Mouse (Mus musculus) liver, postnatal 0 days (tissue): ENCODE results near the gene Zfp827. TPM values are rescaled to one million over a fixed set of nuclear protein-coding genes. Genes with fewer than 3 reads are reported as not detected.
A peak's percentile ranks its signal among the peaks of the same experiment; 100 is the strongest.

Experiments used
- ATAC-seq: fragments of 200-750 bp; cut with Nextera tagmentation; 2 replicates; pipeline ENCODE4 v1.8.0; 2017; ENCODE audit warnings: mild to moderate bottlenecking, moderate library complexity
- DNase-seq: peaks from one replicate; pipeline ENCODE4 v3.0.0-alpha.2; 2016
- H3K27ac ChIP-seq: fragments of 300-500 bp; sonication (generic); 2 replicates; pipeline ENCODE4 v1.5.1; 2014; ENCODE audit warnings: antibody characterized with exemption, moderate library complexity, mild to moderate bottlenecking, low read depth
- H3K27me3 ChIP-seq: fragments of 300-500 bp; sonication (generic); 2 replicates; pipeline ENCODE4 v1.6.1; 2014; ENCODE audit warnings: low read length, control low read depth, mixed read lengths; ENCODE audit not compliant: insufficient read depth
- H3K36me3 ChIP-seq: fragments of 300-500 bp; sonication (generic); replicated peaks from 2 replicates; pipeline ENCODE4 v1.6.1; 2014; ENCODE audit warnings: mild to moderate bottlenecking, control low read depth, low read length, moderate library complexity, mixed read lengths; ENCODE audit not compliant: insufficient read depth
- H3K4me1 ChIP-seq: fragments of 300-500 bp; sonication (generic); 2 replicates; pipeline ENCODE4 v1.6.1; 2014; ENCODE audit warnings: antibody characterized with exemption, mild to moderate bottlenecking, control low read depth; ENCODE audit not compliant: insufficient read depth
- H3K4me2 ChIP-seq: fragments of 300-500 bp; sonication (generic); 2 replicates; pipeline ENCODE4 v1.6.1; 2014; ENCODE audit warnings: low read depth, mild to moderate bottlenecking, low read length, moderate library complexity, mixed read lengths
- H3K4me3 ChIP-seq: fragments of 300-500 bp; sonication (generic); 2 replicates; pipeline ENCODE4 v1.5.1; 2014; ENCODE audit warnings: low read depth, low read length
- H3K9ac ChIP-seq: fragments of 300-500 bp; sonication (generic); replicated peaks from 2 replicates; pipeline ENCODE4 v1.6.1; 2014; ENCODE audit warnings: mild to moderate bottlenecking, moderate library complexity
- H3K9me3 ChIP-seq: fragments of 300-500 bp; sonication (generic); 2 replicates; pipeline ENCODE4 v1.6.1; 2016; ENCODE audit warnings: mild to moderate bottlenecking, control low read depth, low read length, mixed read lengths
- CTCF ChIP-seq: sonication (generic); IDR thresholded peaks from 2 replicates; pipeline ENCODE4 v1.5.1; 2016; ENCODE audit warnings: antibody characterized with exemption, low read depth
- EP300 ChIP-seq: IDR thresholded peaks from 2 replicates; pipeline ENCODE4 v1.6.1; 2016; ENCODE audit warnings: antibody characterized with exemption, low read depth, mild to moderate bottlenecking
- WGBS: fragments of 180-500 bp; shearing (Covaris S2); extraction: QIAGEN DNeasy Blood & Tissue Kit; methylation state at CpG from one replicate; pipeline ENCODE4 v1.1.7; 2014; ENCODE audit not compliant: insufficient replicate concordance; 5-methylcytosine and 5-hydroxymethylcytosine counted together
- polyA plus RNA-seq: library from polyadenylated mRNA; unstranded; fragments of >200 nt; fragmentation: Nextera tagmentation; extraction: Ambion mirVana; gene quantifications from 2 replicates; pipeline ENCODE4 v1.2.1, GENCODE M21; 2015

Zfp827 gene
- polyA plus RNA-seq = 0.62 and 0.64 TPM in 2 replicates

DNA sequence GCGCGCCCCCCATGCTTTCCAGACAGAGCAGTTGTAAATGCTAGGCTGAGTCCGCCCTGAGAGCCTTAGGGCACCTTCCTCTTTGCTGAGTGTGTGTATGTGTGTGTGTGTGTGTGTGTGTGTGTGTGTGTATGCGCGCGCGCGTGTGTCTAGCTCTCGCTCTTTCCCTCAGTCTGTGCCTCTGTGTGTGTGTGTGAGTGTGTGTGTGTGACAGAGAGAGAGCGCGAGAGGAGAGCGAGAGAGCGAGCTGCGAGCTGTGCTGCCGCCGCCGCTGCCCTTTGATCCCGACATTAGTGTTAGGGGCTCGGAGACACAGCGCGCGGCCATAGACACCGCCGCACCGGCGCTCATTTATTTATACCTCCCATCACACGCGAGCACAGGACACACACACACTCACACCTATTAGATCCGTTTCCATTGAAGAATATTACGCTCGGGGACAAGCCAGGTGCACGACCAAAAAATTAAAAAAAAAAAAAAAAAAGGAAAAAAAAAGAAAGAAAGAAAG, at the start of gene Zfp827:
Zfp827 (plus strand) TSS at position 461 of the 511 bp plus-strand sequence.
- Histone ChIP-seq H3K9ac (peak within 1 kb of the TSS; percentile 89), H3K9me3 (no peaks in the 10 kb centered on the region), H3K4me3 (peak within 1 kb of the TSS; percentile 82), H3K27me3 (peaks cover 11% of the 10 kb centered on the region; the same call in 1 of the 2 replicates), H3K4me1 (0 out of 2 replicates have a peak, but pooled peaks cover 3% of the 10 kb centered on the region), H3K4me2 (peak within 1 kb of the TSS; percentile 92), H3K27ac (peak within 1 kb of the TSS; percentile 95), H3K36me3 (no peaks in the 10 kb centered on the region)
- under 1% methylated on average over 30 of the region's 32 CpGs for WGBS
- ATAC-seq (peak; percentile 74), DNase-seq (peak; percentile 80)
- TF ChIP-seq CTCF (no peak), EP300 (no peak)

DNA sequence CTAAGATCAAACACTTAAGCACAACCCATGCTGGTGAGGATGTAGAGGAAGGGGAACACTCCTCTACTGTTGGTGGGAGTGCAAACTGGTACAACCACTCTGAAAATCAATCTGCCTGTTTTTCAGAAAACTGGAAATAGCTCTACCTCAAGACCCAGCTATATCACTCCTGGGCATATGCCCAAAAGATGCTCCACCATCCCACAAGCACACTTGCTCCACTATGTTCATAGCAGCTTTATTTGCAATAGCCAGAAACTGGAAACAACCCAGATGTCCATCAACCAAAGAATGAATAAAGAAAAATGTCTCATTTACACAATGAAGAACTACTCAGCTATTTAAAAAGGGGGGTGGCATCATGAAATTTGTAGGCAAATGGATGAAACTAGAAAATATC, 23.9 kb upstream of the Zfp827 start:
- Histone ChIP-seq H3K9me3 (no peaks in the 10 kb centered on the region), H3K27me3 (no peaks in the 10 kb centered on the region), H3K4me1 (no peaks in the 10 kb centered on the region), H3K27ac (no peak overlapping the region), H3K36me3 (no peaks in the 10 kb centered on the region), H3K9ac (no peak overlapping the region), H3K4me3 (no peak overlapping the region), H3K4me2 (no peak overlapping the region)
- no peak for ATAC-seq
- TF ChIP-seq EP300 (no peak), CTCF (no peak)
- no peak for DNase-seq

DNA sequence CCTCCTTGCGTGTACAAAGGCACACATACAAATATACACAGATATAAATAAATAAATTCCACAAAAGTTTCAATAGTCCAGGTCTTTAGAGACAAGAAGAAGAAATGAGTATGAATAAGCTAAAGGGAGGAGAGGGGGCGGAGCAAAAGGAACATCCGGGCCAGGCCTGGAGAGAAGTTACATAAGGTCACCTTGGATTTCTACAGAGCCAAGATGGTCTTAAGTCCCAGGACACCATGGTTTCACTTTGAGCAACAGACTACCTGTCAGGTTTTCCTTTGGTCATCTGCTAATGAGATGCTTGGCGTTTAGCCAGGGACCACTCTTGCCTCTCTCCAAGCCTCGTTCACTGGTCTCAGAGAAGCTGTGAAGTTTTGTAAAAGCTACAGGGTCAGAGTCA, 13.2 kb upstream of the Zfp827 start:
- Histone ChIP-seq H3K36me3 (no peaks in the 10 kb centered on the region), H3K27ac (no peak overlapping the region), H3K9me3 (no peaks in the 10 kb centered on the region), H3K9ac (no peak overlapping the region), H3K4me2 (no peak overlapping the region), H3K27me3 (no peaks in the 10 kb centered on the region), H3K4me3 (no peak overlapping the region), H3K4me1 (no peaks in the 10 kb centered on the region)
- no peak for TF ChIP-seq EP300
- TF ChIP-seq CTCF = no peak
- 82% methylated on average over 5 of the region's 5 CpGs for WGBS
- ATAC-seq (no peak), DNase-seq (no peak)

DNA sequence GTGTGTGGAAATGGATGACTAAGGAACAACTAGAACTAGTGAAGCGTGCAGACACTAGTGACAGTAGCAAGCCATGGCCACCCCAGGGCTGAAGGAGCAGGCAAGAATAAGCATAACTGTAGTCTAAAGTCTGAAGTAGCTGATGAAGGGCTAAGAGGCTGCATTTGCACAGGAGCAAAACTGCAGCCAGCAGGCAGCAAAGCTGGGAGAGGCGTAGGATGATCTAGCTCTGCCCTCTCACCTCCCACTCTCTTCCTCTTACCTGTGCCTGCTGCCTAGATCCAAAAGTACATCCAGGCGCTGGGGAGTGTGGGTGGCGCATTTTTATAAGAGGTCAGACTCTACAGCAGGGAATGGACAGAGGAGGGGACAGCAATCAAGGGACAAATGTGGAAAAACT, 12.2 kb upstream of the Zfp827 start:
- DNase-seq (no peak), ATAC-seq (no peak)
- 76% methylated on average over 4 of the region's 4 CpGs for WGBS

DNA sequence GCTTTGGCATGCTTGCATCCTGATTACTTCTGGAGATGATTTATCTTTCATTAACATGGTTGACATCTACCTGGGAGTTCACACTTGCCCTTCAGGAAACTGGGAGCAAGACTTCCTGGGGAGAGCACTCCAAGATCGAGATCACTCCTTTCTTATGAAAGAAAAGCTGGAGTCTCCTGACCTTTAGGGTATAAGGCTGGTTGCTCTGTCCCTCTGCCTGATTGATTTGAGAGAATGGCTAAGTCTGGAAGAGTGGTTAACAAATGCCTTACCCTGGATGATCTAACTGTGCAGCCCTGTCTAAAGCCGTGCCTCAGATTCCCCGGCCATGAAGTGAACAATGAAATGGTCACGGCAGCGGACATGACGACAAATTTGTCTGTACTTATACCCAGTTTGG, 11.7 kb upstream of the Zfp827 start:
- 59% methylated on average over 6 of the region's 6 CpGs for WGBS
- Histone ChIP-seq H3K36me3 (no peaks in the 10 kb centered on the region), H3K27ac (no peak overlapping the region), H3K4me3 (no peak overlapping the region), H3K9me3 (no peaks in the 10 kb centered on the region), H3K9ac (no peak overlapping the region), H3K4me2 (no peak overlapping the region), H3K27me3 (no peaks in the 10 kb centered on the region), H3K4me1 (no peaks in the 10 kb centered on the region)
- no peak for ATAC-seq
- no peak for DNase-seq
- no peak for TF ChIP-seq CTCF
- no peak for TF ChIP-seq EP300

More for the DNA sequence above, 12.2 kb upstream of the Zfp827 start:
- Histone ChIP-seq H3K36me3 (no peaks in the 10 kb centered on the region), H3K9ac (no peak overlapping the region), H3K9me3 (no peaks in the 10 kb centered on the region), H3K4me3 (no peak overlapping the region), H3K27ac (no peak overlapping the region), H3K4me1 (no peaks in the 10 kb centered on the region), H3K4me2 (no peak overlapping the region), H3K27me3 (no peaks in the 10 kb centered on the region)
- no peak for TF ChIP-seq CTCF
- no peak for TF ChIP-seq EP300

DNA sequence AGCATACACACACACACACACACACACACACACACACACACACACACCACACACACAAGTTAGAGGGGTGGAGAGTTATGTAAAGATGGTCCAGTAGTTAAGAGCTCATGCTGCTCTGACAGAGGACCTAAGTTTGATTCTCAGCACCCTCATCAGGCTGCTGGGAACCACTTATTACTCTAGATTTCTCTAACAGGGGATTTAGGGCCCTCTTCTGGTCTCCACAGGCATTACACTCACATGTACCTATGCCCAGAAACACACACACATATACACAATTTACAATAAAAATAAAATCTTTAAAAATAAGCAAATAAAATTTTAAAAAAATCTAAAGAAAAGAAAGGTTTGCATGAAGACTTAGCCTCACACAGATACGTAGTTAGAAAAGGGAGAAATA, 4.3 kb upstream of the Zfp827 start:
- ATAC-seq (no peak), DNase-seq (no peak)
- no peaks in the 10 kb centered on the region for H3K9me3 ChIP-seq
- H3K27me3 ChIP-seq = peaks cover 2% of the 10 kb centered on the region; the same call in 1 of the 2 replicates
- H3K4me1 ChIP-seq = no peaks in the 10 kb centered on the region
- no peak overlapping the region for H3K9ac ChIP-seq
- H3K4me2 ChIP-seq = no peak overlapping the region
- no peak overlapping the region for H3K27ac ChIP-seq
- 87% methylated on average over 1 of the region's 1 CpGs for WGBS
- TF ChIP-seq CTCF = no peak
- TF ChIP-seq EP300 = no peak
- H3K4me3 ChIP-seq = no peak overlapping the region
- H3K36me3 ChIP-seq = no peaks in the 10 kb centered on the region
